Mouse (Mus musculus) left cerebral cortex, adult 8-10 months (tissue): ENCODE results near the gene Rap1gap. TPM values are rescaled to one million over a fixed set of nuclear protein-coding genes. Genes with fewer than 3 reads are reported as not detected.

Source experiments
- DNase-seq, 2 experiments: peaks; one replicate each; pipeline ENCODE4 v3.0.0; 2022; ENCODE audit warnings: low spot score in 2 of 2
- total RNA-seq, 4 experiments: library from RNA; stranded (reverse); gene quantifications; 2 replicates each; pipeline ENCODE4 v1.2.4; 2022

The Rap1gap gene
- total RNA-seq, 4 experiments from 2014 or later, result 338 to 399 (median 364) TPM

- DNase-seq, result no peak
Observed at GRCm38 (mm10) chr4:137740350-137740749, 75.8 kb downstream of the Rap1gap start.

GRCm38 (mm10) chr4:137743791-137744190, 79.3 kb downstream of the Rap1gap start:
- no peak for DNase-seq

- no peak for DNase-seq
Observed at GRCm38 (mm10) chr4:137744433-137744918, 80.0 kb downstream of the Rap1gap start.

DNA sequence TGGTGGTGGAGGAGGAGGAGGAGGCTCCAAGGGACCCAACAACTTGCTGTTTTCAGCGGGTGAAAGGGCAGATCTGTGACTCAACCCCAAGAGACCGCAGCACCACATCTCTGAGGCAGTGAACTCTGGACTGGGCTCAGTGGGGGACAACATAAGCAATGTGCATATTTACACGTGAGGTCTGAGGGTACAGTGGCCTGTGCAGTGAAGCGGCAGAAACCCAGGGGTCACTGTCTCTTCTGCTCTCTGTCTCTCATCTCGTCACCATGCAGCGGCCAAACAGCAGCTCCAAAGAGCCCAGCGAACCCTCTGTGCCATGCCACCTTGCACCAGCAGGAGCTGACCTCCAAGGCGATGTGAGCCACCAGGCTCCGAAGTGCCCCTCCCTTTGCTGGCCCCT, 82.6 kb downstream of the Rap1gap start:
- DNase-seq, result no peak

GRCm38 (mm10) chr4:137747590-137747989, 83.1 kb downstream of the Rap1gap start:
- DNase-seq, result no peak

- DNase-seq, result no peak
Observed at GRCm38 (mm10) chr4:137748726-137749125, 84.2 kb downstream of the Rap1gap start.

GRCm38 (mm10) chr4:137749680-137750079, 85.2 kb downstream of the Rap1gap start:
- no peak for DNase-seq

GRCm38 (mm10) chr4:137750121-137750520, 85.6 kb downstream of the Rap1gap start:
- DNase-seq, result no peak

- no peak for DNase-seq
Observed at GRCm38 (mm10) chr4:137751310-137751709, 86.8 kb downstream of the Rap1gap start.

DNA sequence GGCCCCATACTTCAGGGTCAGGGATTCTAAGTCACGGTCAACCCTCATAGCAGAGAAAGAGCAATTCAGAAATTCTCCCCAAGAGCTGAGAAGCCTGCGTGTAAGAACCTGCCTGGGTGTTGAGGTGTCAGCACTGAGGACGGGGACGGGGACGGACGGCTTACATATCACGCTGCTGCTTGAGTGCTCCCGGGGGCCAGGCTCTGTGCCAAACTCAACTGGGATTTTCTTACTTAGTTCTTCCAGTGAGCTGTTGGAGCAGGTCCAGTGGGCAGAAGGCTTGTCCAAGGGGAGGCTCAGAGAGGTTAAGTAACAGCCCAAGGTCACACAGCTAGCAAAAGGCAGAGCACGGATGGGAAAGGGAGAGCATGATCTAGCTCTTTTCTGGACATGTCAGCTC, 87.2 kb downstream of the Rap1gap start:
- DNase-seq, result no peak

GRCm38 (mm10) chr4:137752471-137752870, 87.9 kb downstream of the Rap1gap start:
- DNase-seq, result no peak

DNA sequence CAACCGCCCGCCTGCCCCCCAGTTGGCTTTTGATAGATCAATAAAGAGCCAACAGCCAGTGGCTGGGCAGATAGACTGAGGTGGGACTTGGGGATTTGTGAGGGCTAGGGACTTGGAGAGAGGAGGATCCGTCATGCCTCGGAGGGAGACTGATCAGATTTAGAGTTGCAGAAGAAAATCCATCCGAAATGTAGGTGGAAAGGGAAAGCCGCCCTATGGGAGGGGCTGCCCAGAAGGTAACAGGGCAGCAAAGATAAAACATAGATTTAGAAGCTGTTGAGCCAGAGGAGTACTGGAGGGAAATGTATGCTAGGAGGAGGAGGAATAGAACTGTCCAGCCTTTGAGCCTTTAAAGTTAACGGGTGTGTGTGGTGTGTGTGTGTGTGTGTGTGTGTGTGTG, 88.7 kb downstream of the Rap1gap start:
- DNase-seq, result no peak

- no peak for DNase-seq
Observed at GRCm38 (mm10) chr4:137754446-137754845, 89.9 kb downstream of the Rap1gap start.

DNA sequence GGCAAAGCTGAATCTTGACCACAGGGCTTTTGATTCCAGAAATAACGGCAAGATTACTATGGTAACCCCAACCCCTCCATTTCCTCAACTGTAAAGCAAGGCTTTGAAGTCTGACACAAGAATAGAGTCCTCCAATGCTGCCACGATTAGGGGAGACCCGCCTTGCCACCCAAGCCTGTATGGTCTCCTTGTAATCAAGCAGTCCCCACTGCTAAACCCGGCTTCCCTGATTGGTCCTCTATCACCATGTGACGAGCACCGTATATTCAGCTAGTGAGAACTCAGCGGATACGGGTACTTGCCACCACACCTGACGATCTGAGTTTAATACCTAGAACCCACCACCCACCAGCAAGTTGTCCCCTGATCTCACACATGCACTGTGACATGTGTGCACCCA, 98.4 kb downstream of the Rap1gap start:
- no peak for DNase-seq

DNA sequence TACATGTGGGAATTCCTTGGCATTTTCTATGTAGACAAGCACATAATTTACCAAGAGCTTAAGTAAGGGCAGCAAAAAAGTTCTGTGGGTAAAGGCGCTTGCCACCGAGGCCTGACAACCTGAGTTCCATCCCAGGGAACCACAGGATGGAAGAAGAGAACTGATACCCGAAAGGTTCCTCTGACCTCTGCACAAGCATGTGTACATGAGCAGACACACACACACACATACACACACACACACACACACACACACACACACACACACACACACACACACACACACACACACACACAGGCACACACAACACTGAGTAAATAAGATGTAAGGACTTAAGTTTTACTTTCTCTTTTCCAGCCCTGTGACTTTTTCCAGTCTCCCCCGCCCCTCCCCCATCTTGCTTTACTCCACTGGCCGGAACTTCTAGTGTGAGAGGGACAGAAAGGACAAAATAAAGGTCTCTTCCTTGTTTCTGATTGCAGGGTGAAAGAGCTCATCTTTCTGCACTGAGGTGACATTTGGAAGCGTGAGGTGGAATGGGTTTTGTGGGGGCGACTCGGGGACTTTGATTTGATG, 99.5 kb downstream of the Rap1gap start:
- DNase-seq, result no peak

- DNase-seq, result no peak
Observed at GRCm38 (mm10) chr4:137764621-137765020, 100.1 kb downstream of the Rap1gap start.

GRCm38 (mm10) chr4:137765554-137765971, 101.0 kb downstream of the Rap1gap start:
- DNase-seq, result peak; percentile 16 to 58

GRCm38 (mm10) chr4:137766365-137766764, 101.8 kb downstream of the Rap1gap start:
- DNase-seq, result no peak

GRCm38 (mm10) chr4:137768381-137768780, 103.9 kb downstream of the Rap1gap start:
- no peak for DNase-seq

- DNase-seq, result no peak
Observed at GRCm38 (mm10) chr4:137768831-137769230, 104.3 kb downstream of the Rap1gap start.

DNA sequence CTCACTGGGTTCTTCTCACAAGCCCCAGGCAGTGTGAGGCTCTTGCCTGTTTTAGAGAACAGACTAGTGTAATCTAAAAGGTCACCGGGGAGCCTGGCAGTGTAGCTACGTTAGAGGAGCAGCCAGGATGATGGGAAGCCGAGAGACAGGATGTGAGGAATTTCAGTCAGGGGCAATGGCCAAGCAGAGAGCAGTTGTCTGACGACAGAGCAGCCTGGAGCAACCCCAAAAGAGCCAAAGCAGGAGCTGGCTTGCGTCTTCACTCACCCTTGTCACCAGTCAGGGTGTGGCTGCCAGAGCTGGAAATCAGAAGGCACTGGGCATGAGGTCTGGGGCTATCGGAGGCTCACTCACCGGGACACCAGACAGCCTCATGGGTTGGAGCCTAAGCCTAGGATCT, 105.1 kb downstream of the Rap1gap start:
- DNase-seq, result no peak

GRCm38 (mm10) chr4:137770901-137771612, 106.5 kb downstream of the Rap1gap start:
- no peak for DNase-seq

GRCm38 (mm10) chr4:137771749-137772148, 107.2 kb downstream of the Rap1gap start:
- no peak for DNase-seq
